Mouse (Mus musculus) common myeloid progenitor, adult 5-6 weeks (primary cell): ENCODE results near the gene Arhgap22. TPM values are rescaled to one million over a fixed set of nuclear protein-coding genes. Genes with fewer than 3 reads are reported as not detected.

ENCODE experiments used
- total RNA-seq: library from RNA; stranded (forward); fragments of 200-1000, 187-1606 nt; gene quantifications from 2 replicates; pipeline ENCODE4 v1.2.3, GENCODE M21; 2017

Arhgap22 gene
- total RNA-seq, 1 experiment from 2014 or later = 0.09 TPM

Other genes with a start within 250 kb of the Arhgap22 start
- gene Lrrc18, start 222.6 kb upstream of the Arhgap22 start, total RNA-seq = 0.27 TPM in 1 of 2 replicates, not detected in the other
- gene Wdfy4, start 28.5 kb upstream of the Arhgap22 start, total RNA-seq = 82.0 and 95.8 TPM in 2 replicates
- 58.2 and 64.9 TPM in 2 replicates for gene Mapk8, start 233.1 kb downstream of the Arhgap22 start, total RNA-seq